Mouse (Mus musculus): Measurements from ENCODE around the gene Atp8b4.

DNA sequence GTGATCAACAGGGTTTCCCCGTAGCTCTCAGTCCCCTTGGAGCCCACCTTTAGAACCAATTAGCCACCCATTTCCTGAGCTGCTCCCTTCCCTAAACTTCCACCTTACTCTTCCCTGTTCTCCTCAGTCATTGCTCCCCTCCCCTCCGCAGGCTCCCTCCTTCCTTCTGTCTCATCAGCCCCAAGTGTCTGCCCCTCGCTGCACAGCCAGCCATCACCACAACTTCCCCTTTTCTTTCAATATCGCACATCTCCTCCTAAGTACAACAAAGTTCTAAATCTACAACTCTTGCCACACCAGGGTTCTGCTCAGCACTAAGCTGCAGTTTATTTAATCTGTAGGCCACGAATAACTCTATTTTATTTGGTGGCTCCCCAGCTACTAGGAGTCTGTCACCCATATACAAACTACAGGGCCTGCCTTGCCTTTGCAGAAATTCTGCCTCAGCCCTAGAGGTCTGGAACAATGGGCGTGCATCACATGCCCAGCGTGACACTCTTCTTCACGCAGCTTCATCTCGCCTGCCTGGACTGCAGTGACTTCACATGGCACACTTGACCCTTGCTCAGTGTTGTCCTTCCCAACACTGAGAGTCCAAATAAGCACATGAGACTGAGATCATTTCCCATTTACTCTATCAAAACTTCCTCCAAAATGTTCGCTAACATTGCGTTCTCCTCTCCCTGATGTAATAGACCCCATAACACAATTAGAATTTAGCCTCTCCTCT, 24.6 kb downstream of the Atp8b4 start:
- TF ChIP-seq CEBPB (IDR thresholded peaks at IDR 0.05; ENCODE audit: low read depth) (no peak), USF1 (IDR thresholded peaks at IDR 0.05; ENCODE audit: low read depth) (no peak)
